Mouse (Mus musculus) thymus, postnatal 25 days (tissue): ENCODE measurements around the gene Ccdc12.

Source experiments
- DNase-seq: peaks from one replicate; pipeline ENCODE4 v3.0.0; 2022

Ccdc12 gene

GRCm38 (mm10) chr9:110649775-110650174 is 6.5 kb upstream of the Ccdc12 start:
- DNase-seq, result no peak

GRCm38 (mm10) chr9:110651931-110652722 is 4.2 kb upstream of the Ccdc12 start:
- peak; percentile 71 for DNase-seq

DNA sequence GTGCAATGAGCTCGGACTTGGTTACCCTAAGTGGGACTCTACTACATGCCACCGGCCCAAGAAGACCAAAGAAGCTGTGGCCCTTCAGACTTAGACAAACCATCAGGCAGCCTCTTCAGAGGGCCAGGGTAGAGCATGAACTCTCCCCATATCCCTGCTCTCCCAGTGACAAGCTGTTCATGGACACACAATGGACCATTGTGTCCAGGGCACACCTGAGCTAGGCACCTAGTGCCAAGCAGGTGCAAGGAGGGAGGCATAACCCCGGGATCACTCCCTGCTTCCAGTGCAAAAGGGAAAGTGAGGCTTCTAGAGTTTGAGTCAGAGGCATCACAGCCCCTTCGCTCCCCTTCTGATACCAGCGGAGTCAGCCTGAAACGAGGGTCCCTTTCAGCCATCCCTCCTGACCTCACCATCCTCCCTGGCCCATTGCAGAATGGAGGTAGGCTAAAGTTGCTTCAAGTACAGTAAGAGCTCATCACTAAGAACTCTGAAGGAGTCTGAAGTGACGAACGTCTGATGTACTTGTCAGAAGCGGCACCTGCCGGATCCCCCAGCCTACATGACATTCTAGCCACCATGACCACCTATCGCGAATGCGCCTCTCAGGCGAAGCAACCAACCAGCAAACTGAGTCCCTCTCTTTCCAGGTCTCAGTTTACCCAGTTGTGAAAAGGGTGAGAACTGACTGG is 3.2 kb upstream of the Ccdc12 start:
- peak; percentile 44 for DNase-seq

DNA sequence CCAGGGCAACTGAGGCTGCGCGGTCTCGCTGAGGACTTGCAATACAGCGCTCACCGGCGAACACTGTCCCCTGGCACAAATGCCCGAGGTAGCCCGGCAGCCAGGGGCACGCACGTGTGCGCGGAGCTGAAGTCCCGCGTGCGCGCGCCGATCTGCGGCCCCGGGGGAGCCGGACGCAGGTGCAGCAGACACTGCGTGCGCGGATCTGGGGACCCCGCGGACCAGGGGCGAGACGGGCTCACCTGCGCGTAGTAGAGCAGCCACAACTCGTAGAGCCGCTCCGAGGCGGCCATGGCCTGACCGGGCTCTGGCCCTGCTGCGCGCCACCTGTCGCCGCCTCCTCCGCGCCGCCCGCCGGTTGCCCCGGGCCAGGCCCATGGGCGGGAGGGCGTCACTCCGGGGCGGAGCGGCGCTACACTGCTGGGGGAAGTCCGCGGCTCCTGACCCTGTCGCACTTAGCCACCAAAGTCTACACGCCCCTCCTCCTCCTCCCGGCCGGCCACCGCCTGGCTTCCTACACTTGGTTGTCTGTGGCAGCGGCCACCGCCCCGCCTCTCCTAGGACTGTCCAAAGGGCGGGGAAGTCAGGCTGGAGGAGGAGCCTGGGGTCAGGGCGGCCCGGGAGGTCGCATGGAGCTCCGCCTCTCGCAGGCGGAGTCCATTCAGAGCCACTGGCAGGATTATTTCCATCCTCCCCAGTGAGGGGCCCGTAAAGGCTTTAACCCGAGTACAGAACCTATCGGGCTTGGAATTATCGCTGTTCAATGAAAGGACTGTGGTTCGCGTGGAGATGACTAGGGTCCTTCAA is 2.4 kb upstream of the Ccdc12 start, which contains the start of gene Nbeal2:
Gene Nbeal2 (minus strand): TSS at position 507 of the 807 bp plus-strand sequence.
- peak; percentile 86 for DNase-seq

DNA sequence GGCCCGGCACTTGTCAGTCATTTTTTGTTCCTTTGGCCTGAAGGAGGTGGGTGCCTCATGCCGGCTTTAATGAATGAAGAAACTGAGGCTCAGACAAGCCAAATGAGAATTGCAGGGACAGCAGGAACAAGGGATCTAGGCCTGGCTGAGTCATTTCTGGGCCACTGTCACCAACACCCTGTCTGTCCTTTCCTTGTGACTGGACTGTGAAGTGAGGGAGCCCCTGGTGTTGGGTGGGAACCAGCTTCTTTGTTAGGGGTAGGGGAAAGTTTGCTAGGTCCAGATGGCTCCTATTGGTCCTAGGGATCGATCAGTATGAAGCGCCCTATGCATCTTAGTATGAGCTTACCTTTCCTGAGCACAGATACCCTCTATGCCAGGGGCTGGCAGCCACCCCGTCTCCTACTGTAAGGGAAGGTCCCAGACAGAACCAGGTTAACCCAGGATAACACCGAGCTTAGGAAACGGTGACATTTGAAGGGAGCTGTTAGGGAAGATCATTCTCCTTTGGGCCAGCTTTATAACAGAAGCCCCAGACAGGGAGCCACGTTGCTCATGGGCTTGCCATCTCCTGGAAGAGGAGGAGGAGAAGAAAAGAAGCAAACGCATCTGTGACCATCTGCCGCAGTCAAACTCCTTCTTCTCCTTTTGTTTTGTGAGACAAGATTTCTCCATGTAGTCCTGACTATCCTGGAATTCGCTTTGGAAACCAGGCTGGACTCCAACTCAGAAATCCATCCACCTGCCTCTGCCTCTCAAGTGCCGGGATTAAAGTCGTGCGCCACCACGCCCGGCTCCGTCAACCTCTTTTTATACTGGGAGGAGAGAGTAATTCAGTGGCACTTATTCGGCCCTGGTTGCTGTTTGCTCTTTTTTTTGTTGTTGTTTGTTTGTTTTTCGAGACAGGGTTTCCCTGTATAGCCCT is 1.3 kb upstream of the Ccdc12 start:
- DNase-seq, result no peak

DNA sequence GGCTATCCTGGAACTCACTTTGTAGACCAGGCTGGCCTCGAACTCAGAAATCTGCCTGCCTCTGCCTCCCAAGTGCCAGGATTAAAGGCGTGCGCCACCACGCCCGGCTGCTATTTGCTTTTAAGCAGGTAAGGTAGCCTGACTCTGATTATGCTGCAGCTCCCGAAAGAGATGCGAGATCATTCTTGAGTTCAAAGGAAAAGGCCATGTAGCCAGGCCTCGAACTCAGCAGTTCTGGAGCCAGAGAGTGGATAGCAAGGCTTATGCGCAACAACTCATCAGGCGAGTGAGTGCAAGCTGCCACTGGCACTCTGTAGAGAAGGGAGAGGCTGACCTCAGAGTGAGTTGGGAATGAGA is 674 bp upstream of the Ccdc12 start:
- no peak for DNase-seq

- peak; percentile 37 for DNase-seq
Measured at GRCm38 (mm10) chr9:110657474-110658078, 1.3 kb downstream of the Ccdc12 start.

DNA sequence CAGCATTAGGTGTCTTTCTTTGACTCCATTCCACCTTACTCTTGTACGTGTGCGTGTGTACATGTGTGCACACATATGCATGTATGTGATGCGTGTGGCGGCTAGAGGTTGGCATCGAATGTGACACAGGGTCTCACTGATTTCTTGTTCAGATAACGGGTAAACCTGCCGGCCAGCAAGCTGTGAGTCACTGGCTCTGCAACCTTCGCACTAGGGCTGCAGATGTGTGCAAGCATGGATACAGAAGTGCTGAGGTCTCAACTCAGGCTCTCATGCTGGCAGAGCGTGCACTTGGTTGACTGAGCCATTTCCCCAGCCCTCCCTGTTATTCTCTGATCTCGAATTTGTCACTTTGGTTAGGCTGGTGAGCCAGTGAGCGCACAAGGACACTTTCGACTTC is 3.2 kb downstream of the Ccdc12 start:
- no peak for DNase-seq

DNA sequence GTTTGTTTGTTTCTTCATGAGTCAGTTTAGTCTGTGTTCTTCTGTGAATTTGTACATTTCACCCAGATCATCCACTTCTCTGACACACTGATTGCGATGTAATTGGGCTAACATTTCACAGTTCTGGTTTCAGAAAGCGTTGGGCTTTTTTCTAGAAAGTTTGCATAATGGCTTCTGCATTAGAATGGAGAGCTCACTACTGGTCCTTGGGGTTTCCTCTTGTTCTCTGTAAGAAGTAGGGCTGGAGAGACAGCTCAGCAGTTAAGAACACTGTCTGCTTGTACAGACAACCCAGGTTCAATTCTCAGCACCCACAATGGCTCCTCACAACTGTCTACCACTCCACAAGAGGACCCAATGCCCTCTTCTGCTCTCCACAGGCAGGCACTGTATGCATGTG is 3.9 kb downstream of the Ccdc12 start:
- no peak for DNase-seq

DNA sequence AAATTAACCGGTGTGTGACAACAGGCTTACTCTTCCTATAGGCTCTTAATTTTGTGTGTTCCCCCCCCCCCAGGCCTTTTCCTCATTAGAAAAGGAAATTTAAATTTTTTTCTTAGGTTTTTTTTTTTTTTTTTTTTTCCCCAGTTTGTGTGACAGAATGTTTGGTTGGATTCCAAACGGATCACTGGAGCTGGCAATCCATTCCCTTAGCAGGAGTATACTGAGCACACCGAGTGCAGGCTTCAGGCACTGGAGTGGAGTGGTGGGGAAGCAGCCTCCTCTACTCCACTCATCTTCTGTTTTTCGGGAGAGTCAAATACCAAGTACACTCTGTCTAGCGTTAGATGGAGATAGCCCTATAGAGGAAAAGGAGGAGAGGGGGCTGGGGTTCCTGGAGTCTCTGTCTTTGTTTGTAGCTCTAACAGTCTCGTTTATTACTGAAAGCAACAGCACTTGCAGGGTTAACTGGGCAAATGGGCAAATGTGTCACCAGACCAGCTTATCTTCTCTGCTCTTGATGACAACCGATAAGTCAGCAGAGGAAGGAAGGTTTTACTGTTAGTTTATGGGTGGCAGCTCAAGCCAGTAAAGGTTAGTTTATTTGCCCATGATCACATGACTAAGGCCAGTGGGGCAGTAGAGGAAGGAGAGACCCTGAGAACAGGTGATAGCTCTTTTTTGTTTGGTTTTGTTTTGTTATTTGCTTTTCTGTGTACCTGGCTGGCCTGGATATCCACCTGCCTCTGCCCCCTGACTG is 4.7 kb downstream of the Ccdc12 start:
- DNase-seq, result no peak

DNA sequence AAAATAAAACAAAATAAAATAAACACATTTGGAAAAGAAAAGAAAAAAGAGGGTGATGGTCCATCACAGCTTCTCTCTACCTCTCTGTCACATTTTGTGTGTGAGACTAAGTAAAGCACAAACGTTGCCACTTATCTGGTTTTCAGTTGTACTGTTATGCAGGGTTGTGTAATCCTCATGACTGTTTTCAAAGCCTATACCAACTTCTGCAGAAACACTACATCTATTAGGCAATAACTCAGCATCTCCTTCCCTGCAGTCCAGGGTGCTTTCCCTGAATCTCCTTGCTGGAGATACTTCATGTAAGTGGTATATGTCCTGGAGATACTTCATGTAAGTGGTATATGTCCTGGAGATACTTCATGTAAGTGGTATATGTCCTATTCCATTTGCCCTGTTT is 6.5 kb downstream of the Ccdc12 start:
- DNase-seq, result no peak

- no peak for DNase-seq
Measured at GRCm38 (mm10) chr9:110665912-110666311, 9.6 kb downstream of the Ccdc12 start.

- no peak for DNase-seq
Measured at GRCm38 (mm10) chr9:110666374-110666773, 10.1 kb downstream of the Ccdc12 start.

DNA sequence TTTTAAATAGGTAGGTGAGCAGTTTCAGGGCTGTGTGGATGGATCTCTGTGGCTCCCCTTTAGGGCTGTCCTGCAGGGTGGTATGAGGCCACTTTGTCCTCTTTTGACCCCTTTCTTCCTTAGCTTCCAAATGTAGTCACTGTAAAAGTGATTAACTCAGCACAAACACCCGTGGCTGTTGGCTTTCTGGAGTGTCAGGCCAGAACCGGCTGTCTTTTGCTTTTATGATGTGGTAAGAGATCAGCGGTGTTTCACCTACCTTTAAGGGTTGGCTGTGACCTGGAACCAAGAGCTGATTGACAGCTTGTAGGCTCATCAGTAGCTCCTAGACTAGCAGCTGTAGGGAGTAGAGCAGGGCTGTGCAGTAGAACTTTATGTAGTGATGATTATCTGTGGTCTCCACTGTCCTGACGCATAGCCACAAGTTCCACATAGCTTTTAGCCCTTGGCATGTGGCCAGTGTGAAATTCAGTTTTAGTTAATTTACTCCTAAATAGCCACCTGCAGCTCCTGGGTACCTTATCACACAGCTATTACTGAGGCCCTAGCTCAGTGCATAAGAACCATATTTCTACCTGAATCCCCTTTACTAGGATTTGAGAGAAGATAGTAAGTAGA is 11.0 kb downstream of the Ccdc12 start:
- no peak for DNase-seq

DNA sequence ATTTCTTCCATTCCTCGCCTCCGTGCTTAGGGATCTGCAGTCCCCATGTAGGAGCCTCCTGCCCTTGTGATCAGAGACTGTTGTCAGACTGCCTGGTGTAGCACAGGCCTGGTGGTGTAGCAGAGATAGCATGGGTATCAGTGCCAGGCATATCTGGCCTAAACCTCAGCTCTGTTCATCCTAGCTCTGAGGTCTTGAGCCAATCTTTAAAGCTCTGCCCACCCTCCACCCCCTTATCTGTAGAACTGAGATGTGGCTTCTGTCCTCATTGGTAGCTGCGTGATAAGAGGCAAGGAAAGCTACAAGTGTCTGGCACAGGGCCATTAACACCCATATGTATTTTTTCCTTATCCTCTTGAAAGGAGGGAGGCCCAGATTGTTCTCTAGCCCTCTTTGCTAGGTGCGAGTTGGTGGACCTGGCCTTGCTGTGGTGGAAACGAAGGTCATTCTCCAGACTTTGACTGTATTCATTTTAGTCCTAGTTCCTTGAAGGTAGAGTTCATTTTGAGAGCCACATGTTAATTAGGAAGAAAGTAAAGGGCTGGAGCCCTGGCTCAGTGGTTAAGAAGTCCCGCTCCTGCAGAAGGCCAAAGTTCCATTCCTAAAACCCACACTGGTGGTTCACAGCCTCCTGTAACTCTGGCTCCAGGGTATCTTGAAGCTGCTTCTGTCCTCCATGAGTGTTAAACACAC is 12.4 kb downstream of the Ccdc12 start:
- no peak for DNase-seq

DNA sequence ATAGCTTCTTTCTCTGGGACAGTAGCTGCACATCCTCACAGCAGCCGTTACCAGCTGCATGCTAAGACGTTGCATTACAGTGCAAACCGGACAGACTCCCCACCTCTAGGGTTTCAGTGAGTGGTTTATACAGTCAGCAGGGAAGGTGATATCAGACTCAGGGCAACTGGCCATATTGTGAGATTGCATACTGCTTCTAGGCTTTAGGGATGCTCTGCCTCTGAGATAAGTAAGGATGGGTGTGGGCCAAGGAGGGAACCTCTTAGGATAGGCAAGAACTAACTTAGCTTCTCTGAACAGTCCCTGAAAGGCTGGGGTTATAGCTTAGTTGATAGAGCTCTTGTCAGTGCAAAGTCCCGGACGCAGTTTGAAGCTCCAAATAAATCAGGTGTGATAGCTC is 13.5 kb downstream of the Ccdc12 start:
- DNase-seq, result no peak

- peak; percentile 34 for DNase-seq
Measured at GRCm38 (mm10) chr9:110672462-110673106, 16.3 kb downstream of the Ccdc12 start.

- DNase-seq, result no peak
Measured at GRCm38 (mm10) chr9:110673107-110673752, 16.9 kb downstream of the Ccdc12 start.

GRCm38 (mm10) chr9:110676492-110676911 is 20.2 kb downstream of the Ccdc12 start:
- no peak for DNase-seq
